Mouse (Mus musculus): Measurements from ENCODE around the gene Tspan13.

Gene Tspan13

DNA sequence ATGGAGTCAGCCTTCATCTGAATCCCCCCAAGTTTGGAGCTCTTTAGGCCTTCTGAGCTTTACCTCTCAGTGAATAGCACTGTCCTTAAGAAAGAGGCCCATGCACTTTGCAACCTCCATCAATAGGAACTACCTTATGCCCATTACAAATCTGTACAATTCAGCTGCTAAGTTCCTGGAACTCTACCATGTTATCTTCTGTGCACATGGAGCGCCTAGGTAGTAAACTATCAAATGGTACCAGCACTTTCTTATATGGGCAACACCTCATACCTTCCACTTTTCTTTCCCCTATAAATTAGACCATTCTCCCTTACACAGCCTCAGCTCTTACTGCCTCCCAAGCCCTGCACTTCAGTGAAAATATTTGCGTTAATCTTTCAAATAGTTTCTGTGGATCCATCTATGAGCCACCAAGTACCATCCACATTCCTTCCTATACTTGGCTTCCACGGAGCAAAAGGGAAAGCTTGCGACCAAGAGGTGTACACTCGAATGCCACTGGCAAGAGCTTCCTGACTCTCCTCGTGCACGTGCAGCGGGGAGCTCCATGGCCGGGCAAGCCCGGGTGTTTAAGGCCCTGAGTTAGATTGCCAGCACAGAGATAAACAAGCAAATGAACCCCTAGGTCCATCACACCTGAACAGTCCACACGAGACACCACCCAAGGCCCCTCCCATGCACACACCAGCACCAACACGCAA lies 11.5 kb downstream of the Tspan13 start:
- no peak for DNase-seq (ENCODE audit: low spot score)

DNA sequence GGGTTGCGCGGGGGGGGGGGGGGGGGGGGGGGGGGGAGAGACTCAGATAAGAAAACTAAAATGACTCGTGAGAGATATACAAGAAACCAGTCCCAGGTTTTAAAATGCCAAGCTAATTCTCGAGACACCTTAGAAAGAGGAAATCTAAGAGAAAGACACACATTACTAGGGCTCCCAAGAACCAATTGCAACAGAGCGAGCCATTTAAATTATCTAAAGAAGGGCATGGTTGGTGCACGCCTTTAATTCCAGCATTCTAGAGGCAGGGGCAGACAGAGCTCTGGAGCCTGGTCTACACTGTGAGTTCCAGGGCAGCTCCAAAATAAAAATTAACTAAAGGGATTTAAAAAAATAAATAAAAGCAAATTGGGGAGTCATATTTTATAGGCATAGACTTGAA lies 12.6 kb downstream of the Tspan13 start:
- DNase-seq (ENCODE audit: low spot score): no peak

DNA sequence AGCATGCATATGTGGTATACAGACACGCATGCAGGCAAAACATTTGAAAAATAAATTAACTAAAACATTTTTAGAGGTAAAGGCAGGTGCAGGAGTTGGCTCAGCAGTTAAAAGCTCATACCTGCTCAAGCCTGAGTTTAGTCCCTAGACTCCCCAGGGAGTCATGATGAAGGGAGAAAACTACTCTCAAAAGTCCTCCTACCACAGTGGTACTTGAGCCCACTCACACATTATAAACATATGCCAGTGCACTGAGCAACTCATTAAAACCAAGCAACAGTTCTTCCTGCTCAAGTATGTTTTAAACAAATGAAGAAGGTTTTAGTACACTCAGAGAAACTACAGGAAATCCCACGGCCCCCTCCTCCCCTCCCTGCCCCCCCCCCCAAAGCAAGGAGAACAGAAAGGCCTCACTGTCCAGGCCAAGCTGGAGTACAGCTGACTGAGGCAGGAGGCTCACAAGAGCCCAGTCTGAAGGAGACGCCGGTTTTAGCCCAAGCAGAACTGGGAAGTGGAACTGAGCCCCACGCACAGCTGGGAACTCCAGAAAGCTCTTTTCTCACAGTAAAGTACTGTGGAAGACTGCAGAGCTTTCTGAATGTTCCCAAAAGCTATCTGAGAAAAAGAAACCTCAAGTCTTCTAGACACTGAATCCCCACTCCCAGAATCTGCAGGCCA lies 13.2 kb downstream of the Tspan13 start:
- DNase-seq (ENCODE audit: low spot score): no peak

- no peak for DNase-seq (ENCODE audit: low spot score)
Measured at GRCm38 (mm10) chr12:36027171-36027570, 15.1 kb downstream of the Tspan13 start.

GRCm38 (mm10) chr12:36026126-36026525 lies 16.2 kb downstream of the Tspan13 start:
- DNase-seq (ENCODE audit: low spot score): no peak

GRCm38 (mm10) chr12:36020710-36021109 lies 21.6 kb downstream of the Tspan13 start:
- DNase-seq (ENCODE audit: low spot score): no peak

- DNase-seq (ENCODE audit: low spot score): no peak
Measured at GRCm38 (mm10) chr12:36020081-36020480, 22.2 kb downstream of the Tspan13 start.

DNA sequence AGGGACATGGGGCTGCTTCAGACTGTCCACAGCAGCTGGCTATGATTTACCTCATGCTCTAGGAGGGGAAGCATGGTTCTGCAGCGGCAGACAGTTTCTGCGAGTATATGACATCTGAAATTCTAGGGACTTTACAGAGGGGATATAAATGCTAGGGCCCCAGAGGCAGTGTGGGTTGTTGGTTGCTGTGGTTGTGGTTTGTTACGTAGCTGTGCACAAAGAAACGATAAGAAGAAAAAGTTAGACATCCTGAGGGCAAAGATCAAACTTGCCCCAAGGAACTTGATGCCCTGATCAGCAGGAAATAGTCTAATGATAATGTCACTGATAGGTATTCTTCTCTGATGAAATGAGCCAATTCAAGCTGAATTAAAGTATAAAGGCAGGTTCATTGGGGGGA lies 22.7 kb downstream of the Tspan13 start:
- no peak for DNase-seq (ENCODE audit: low spot score)

DNA sequence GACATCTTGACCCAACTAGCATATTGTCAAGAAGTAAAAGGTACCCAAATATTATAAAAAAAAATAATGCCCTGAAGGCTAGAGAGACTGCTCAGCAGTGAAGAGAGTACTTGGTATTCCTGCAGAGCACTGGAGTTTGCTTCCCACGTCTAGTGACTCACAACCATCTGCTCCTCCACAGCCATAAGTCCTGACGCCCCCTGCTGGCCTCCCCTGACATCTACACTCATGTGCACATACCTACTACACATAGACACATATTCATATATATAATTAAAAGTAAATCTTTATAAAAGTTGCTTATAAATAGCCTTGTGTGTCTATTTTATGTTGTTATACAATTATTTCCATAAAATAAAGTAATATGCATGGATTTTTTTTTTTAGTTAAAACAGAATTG lies 24.5 kb downstream of the Tspan13 start:
- no peak for DNase-seq (ENCODE audit: low spot score)

GRCm38 (mm10) chr12:36013216-36013910 lies 28.9 kb downstream of the Tspan13 start:
- DNase-seq (ENCODE audit: low spot score): no peak

- no peak for DNase-seq (ENCODE audit: low spot score)
Measured at GRCm38 (mm10) chr12:36008364-36009047, 33.8 kb downstream of the Tspan13 start.

GRCm38 (mm10) chr12:36007581-36007980 lies 34.7 kb downstream of the Tspan13 start:
- DNase-seq (ENCODE audit: low spot score): no peak

DNA sequence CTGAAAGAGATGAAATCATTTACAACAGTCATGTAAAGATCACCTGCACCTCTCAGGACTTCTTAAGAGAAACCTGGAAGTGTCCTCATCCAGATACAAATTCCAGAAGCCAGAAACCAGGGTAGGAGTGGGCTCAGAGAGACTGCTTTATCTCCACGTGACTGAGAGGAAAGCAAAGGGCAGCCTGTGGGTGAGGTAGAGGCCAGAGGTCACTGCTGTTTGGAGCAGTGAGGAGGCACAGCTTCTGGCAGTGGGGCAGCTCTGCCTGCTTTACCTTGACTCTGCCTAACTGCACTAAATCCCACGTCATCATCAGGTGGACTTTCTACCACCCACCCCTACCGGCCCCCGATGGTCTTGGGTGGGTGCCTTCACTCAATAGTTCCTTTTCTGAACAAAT lies 37.6 kb downstream of the Tspan13 start:
- no peak for DNase-seq (ENCODE audit: low spot score)

GRCm38 (mm10) chr12:35995799-35996198 lies 46.5 kb downstream of the Tspan13 start:
- DNase-seq (ENCODE audit: low spot score): no peak

DNA sequence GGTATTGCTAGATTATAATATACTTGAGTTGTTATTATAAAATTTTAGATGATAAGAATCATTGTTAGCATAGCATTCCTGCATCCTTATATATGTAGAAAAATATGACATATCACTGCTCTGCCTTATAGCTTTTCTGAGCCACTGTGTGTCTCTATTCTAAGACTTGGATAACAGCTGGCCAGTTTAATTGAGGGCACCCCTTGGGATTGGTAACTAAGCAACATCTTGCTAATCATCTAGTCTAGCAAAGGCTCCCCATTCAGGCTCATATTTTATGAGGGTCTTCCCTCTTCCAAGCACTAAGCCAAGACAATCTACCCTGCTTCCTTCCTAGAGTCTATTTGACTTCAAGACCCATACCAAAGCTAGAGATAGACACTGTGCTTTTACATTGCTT lies 48.2 kb downstream of the Tspan13 start:
- DNase-seq (ENCODE audit: low spot score): no peak

GRCm38 (mm10) chr12:35993583-35993982 lies 48.7 kb downstream of the Tspan13 start:
- DNase-seq (ENCODE audit: low spot score): no peak

GRCm38 (mm10) chr12:35992711-35993110 lies 49.6 kb downstream of the Tspan13 start, which contains the start of gene Agr2:
Gene Agr2 (plus strand): TSS chr12:35992907.
- DNase-seq (ENCODE audit: low spot score): no peak

- no peak for DNase-seq (ENCODE audit: low spot score)
Measured at GRCm38 (mm10) chr12:35984743-35985142, 57.6 kb downstream of the Tspan13 start.

DNA sequence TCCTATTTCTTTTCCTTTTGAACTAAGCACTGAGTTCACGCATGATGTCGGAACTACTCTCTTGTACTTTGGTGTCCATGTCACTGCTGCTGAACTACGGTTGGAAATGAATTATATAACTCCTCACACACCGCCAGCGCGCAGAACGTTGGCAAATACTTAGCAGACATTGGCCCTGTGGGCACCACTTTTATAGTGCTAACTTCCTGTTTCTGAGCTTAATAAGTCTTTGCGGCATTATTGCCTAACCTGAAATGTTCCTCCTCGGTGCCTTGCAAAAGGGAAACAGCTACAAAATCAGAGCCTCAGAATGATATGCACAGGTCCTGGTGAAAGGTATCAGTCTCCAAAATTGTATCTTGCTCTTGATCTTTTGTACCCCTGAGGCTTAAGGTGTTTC lies 58.8 kb downstream of the Tspan13 start:
- no peak for DNase-seq (ENCODE audit: low spot score)

GRCm38 (mm10) chr12:35981732-35982360 lies 60.5 kb downstream of the Tspan13 start:
- DNase-seq (ENCODE audit: low spot score): no peak

DNA sequence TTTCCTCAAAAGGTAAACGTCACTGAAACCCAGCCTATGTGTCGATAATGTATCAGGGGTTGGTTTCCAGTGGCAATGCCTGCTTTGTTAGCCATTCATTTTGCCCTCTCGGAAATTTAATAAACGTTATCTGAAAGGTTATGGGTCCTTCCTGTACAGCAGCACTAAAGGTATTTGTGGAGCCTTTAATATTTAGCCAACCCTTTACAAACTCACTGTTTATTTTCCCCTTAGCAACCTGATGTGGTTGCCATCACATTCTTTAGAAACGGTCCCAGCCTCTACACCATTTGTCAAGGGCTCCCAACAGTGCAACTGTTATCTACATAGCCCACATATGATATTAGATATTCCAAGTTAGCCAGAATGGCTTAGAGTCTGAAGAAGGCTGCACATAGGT lies 62.7 kb downstream of the Tspan13 start:
- no peak for DNase-seq (ENCODE audit: low spot score)

GRCm38 (mm10) chr12:35977633-35978246 lies 64.6 kb downstream of the Tspan13 start:
- DNase-seq (ENCODE audit: low spot score): no peak

All from urinary bladder, postnatal 10 days (tissue).